Mouse (Mus musculus) E14TG2a.4 (cell line): ENCODE measurements around the gene Tmem251.

ENCODE experiments used
- CTCF ChIP-seq: conservative IDR thresholded peaks from 2 replicates; pipeline ENCODE4 v1.5.1; 2014; ENCODE audit warnings: low read length
- POU5F1 ChIP-seq: IDR thresholded peaks from 2 replicates; pipeline ENCODE4 v1.6.1; 2014; ENCODE audit warnings: low read length, borderline replicate concordance

GRCm38 (mm10) chr12:102714116-102714515, 29.4 kb upstream of the Tmem251 start:
- TF ChIP-seq CTCF (no peak), POU5F1 (no peak)
